In genomic region chr14:51008781-51009180, GRCm38 (mm10) we compare ENCODE assay signal across 13 mouse cellular contexts. TPM values are rescaled to one million over a fixed set of nuclear protein-coding genes. Genes with fewer than 3 reads are reported as not detected.
DNase-seq lines count a peak whose midpoint lies in the region; ATAC-seq and TF ChIP-seq lines count a peak whose summit lies in the region.
"Had no signal": no experiment of that assay in that cellular context is flagged by ENCODE, and none has a peak within 500 bp of the region (broad histone marks: within the 10 kb centered on the region; RNA-seq: fewer than 3 reads in every experiment).

No protein-coding gene starts in this region.

- no peaks in the 10 kb centered on the region for H3K36me3 ChIP-seq in embryonic facial prominence, embryonic 13.5 days
- H3K36me3 ChIP-seq in embryonic facial prominence, embryonic 10.5 days (replicated peaks) = no peaks in the 10 kb centered on the region
- no peaks in the 10 kb centered on the region for H3K36me3 ChIP-seq in kidney, embryonic 15.5 days
- H3K36me3 ChIP-seq in spleen, adult 2 months (ENCODE audit: control insufficient read depth, insufficient read depth, low read length) = no peaks in the 10 kb centered on the region

- WGBS in embryonic facial prominence, embryonic 13.5 days = 63% methylated on average over 4 of the region's 4 CpGs
- WGBS in embryonic facial prominence, embryonic 10.5 days = 82% methylated on average over 4 of the region's 4 CpGs
- 82% methylated on average over 4 of the region's 4 CpGs for WGBS in kidney, embryonic 15.5 days
- WGBS in spleen, adult 2 months = 76% methylated on average over 4 of the region's 4 CpGs

- no peaks in the 10 kb centered on the region for H3K9me3 ChIP-seq in embryonic facial prominence, embryonic 13.5 days
- no peaks in the 10 kb centered on the region for H3K9me3 ChIP-seq in embryonic facial prominence, embryonic 10.5 days
- H3K9me3 ChIP-seq in kidney, embryonic 15.5 days (replicated peaks) = no peaks in the 10 kb centered on the region

- H3K4me3 ChIP-seq in embryonic facial prominence, embryonic 13.5 days = no peak overlapping the region
- no peak overlapping the region for H3K4me3 ChIP-seq in embryonic facial prominence, embryonic 10.5 days
- H3K4me3 ChIP-seq in kidney, embryonic 15.5 days (replicated peaks) = no peak overlapping the region
- no peak overlapping the region for H3K4me3 ChIP-seq in spleen, adult 2 months (ENCODE audit: extremely low read depth, insufficient read depth, insufficient read length)

- ATAC-seq in embryonic facial prominence, embryonic 13.5 days (ENCODE audit: insufficient number of reproducible peaks, insufficient read depth, low FRiP score, low TSS enrichment, low read depth) = no peak
- no peak for ATAC-seq in kidney, embryonic 15.5 days (replicated peaks; ENCODE audit: low FRiP score)
- ATAC-seq: forebrain, embryonic 14.5 days; midbrain, embryonic 16.5 days had no signal

- H3K4me2 ChIP-seq in embryonic facial prominence, embryonic 13.5 days = no peak overlapping the region
- no peak overlapping the region for H3K4me2 ChIP-seq in kidney, embryonic 15.5 days

- peak overlapping the region; percentile 84 for H3K27ac ChIP-seq in embryonic facial prominence, embryonic 13.5 days
- H3K27ac ChIP-seq in embryonic facial prominence, embryonic 10.5 days (replicated peaks) = no peak overlapping the region
- 0 out of 2 replicates have a peak overlapping the region, but pooled peaks have one; percentile 56 for H3K27ac ChIP-seq in kidney, embryonic 15.5 days
- peak overlapping the region; percentile 10; the same call in 1 of the 2 replicates for H3K27ac ChIP-seq in spleen, adult 2 months (ENCODE audit: insufficient read depth, low read length)
- H3K27ac ChIP-seq: macrophage had no signal

- H3K27me3 ChIP-seq in embryonic facial prominence, embryonic 13.5 days = no peaks in the 10 kb centered on the region
- no peaks in the 10 kb centered on the region for H3K27me3 ChIP-seq in embryonic facial prominence, embryonic 10.5 days (replicated peaks; ENCODE audit: low read depth, poor library complexity, severe bottlenecking)
- no peaks in the 10 kb centered on the region for H3K27me3 ChIP-seq in kidney, embryonic 15.5 days
- H3K27me3 ChIP-seq in spleen, adult 2 months (ENCODE audit: control insufficient read depth, insufficient read depth, low read length) = no peaks in the 10 kb centered on the region

- no peak for TF ChIP-seq POLR2A in spleen, adult 2 months (IDR thresholded peaks at IDR 0.05; ENCODE audit: low read depth, low read length)

- TF ChIP-seq CTCF in spleen, adult 2 months (IDR thresholded peaks at IDR 0.05; ENCODE audit: extremely low read depth, insufficient read depth, insufficient read length, insufficient replicate concordance) = no peak

- DNase-seq in embryonic facial prominence, embryonic 10.5 days (ENCODE audit: low spot score) = no peak
- no peak for DNase-seq in kidney, postnatal 10 days
- DNase-seq in spleen, adult 2 months (ENCODE audit: low read depth in 1 of 2, low spot score in 2 of 2) = no peak
- DNase-seq in spleen, postnatal 4 days (ENCODE audit: low spot score in 2 of 2) = no peak
- no peak for DNase-seq in urinary bladder, adult 18-20 months (ENCODE audit: low spot score in 2 of 2)
- DNase-seq in thymus, postnatal 14 days = no peak
- DNase-seq: cerebellum, adult 18-20 months had no signal

- no peak overlapping the region for H3K9ac ChIP-seq in embryonic facial prominence, embryonic 13.5 days
- H3K9ac ChIP-seq in kidney, embryonic 15.5 days = no peak overlapping the region

- peaks cover 17% of the 10 kb centered on the region; the same call in 1 of the 2 replicates for H3K4me1 ChIP-seq in embryonic facial prominence, embryonic 13.5 days
- 0 out of 2 replicates have a peak, but pooled peaks cover 8% of the 10 kb centered on the region for H3K4me1 ChIP-seq in embryonic facial prominence, embryonic 10.5 days
- H3K4me1 ChIP-seq in kidney, embryonic 15.5 days = no peaks in the 10 kb centered on the region
- H3K4me1 ChIP-seq in spleen, adult 2 months (ENCODE audit: control insufficient read depth, insufficient read depth, insufficient read length) = no peaks in the 10 kb centered on the region

RNA-seq across cellular contexts. Expression of gene Rnase10, which starts 1.2 kb away (rescaled TPM):
- polyA plus RNA-seq in embryonic facial prominence, embryonic 13.5 days (2015; fragmentation: Nextera tagmentation; extraction: Ambion mirVana) = 0.18 and 0.29 TPM in 2 replicates
- polyA plus RNA-seq in embryonic facial prominence, embryonic 10.5 days (2016; fragmentation: Nextera tagmentation; extraction: Ambion mirVana) = not detected in 2 replicates
- polyA plus RNA-seq in kidney, embryonic 15.5 days (2015; fragmentation: Nextera tagmentation; extraction: Ambion mirVana) = not detected in 2 replicates
- polyA plus RNA-seq in spleen, adult 2 months (2012; rRNA removed) = not detected in 2 replicates
- polyA plus RNA-seq: forebrain, embryonic 14.5 days; macrophage; midbrain, embryonic 16.5 days had no signal

RNA-seq across cellular contexts. Expression of gene Rnase9, which starts 32.9 kb away (rescaled TPM):
- not detected in 2 replicates for polyA plus RNA-seq in embryonic facial prominence, embryonic 13.5 days (2015; fragmentation: Nextera tagmentation; extraction: Ambion mirVana)
- polyA plus RNA-seq in embryonic facial prominence, embryonic 10.5 days (2016; fragmentation: Nextera tagmentation; extraction: Ambion mirVana) = not detected in 2 replicates
- polyA plus RNA-seq in kidney, embryonic 15.5 days (2015; fragmentation: Nextera tagmentation; extraction: Ambion mirVana) = 0.17 TPM in 1 of 2 replicates, not detected in the other
- polyA plus RNA-seq in spleen, adult 2 months (2012; rRNA removed) = not detected in 2 replicates
- polyA plus RNA-seq: forebrain, embryonic 14.5 days; macrophage; midbrain, embryonic 16.5 days; testis, adult 2 months had no signal

RNA-seq across cellular contexts. Expression of gene Rnase11, which starts 41.2 kb away (rescaled TPM):
- polyA plus RNA-seq in embryonic facial prominence, embryonic 13.5 days (2015; fragmentation: Nextera tagmentation; extraction: Ambion mirVana) = not detected in 2 replicates
- not detected in 2 replicates for polyA plus RNA-seq in embryonic facial prominence, embryonic 10.5 days (2016; fragmentation: Nextera tagmentation; extraction: Ambion mirVana)
- 0.38 TPM in 1 of 2 replicates, not detected in the other for polyA plus RNA-seq in kidney, embryonic 15.5 days (2015; fragmentation: Nextera tagmentation; extraction: Ambion mirVana)
- polyA plus RNA-seq in spleen, adult 2 months (2012; rRNA removed) = not detected in 2 replicates
- polyA plus RNA-seq: forebrain, embryonic 14.5 days; macrophage; midbrain, embryonic 16.5 days had no signal

RNA-seq across cellular contexts. Expression of gene Rnase12, which starts 48.7 kb away (rescaled TPM):
- not detected in 2 replicates for polyA plus RNA-seq in embryonic facial prominence, embryonic 13.5 days (2015; fragmentation: Nextera tagmentation; extraction: Ambion mirVana)
- not detected in 2 replicates for polyA plus RNA-seq in embryonic facial prominence, embryonic 10.5 days (2016; fragmentation: Nextera tagmentation; extraction: Ambion mirVana)
- 10.2 and 11.1 TPM in 2 replicates for polyA plus RNA-seq in kidney, embryonic 15.5 days (2015; fragmentation: Nextera tagmentation; extraction: Ambion mirVana)
- polyA plus RNA-seq in spleen, adult 2 months (2012; rRNA removed) = 0.68 and 1.1 TPM in 2 replicates
- polyA plus RNA-seq: forebrain, embryonic 14.5 days; macrophage; midbrain, embryonic 16.5 days; testis, adult 2 months had no signal

RNA-seq across cellular contexts. Expression of gene Pnp2, which starts 53.0 kb away (rescaled TPM):
- polyA plus RNA-seq in embryonic facial prominence, embryonic 13.5 days (2015; fragmentation: Nextera tagmentation; extraction: Ambion mirVana) = 0.39 and 0.65 TPM in 2 replicates
- polyA plus RNA-seq in embryonic facial prominence, embryonic 10.5 days (2016; fragmentation: Nextera tagmentation; extraction: Ambion mirVana) = 0.39 and 0.84 TPM in 2 replicates
- polyA plus RNA-seq in kidney, embryonic 15.5 days (2015; fragmentation: Nextera tagmentation; extraction: Ambion mirVana) = 0.62 and 1.0 TPM in 2 replicates
- 2.7 and 3.1 TPM in 2 replicates for polyA plus RNA-seq in spleen, adult 2 months (2012; rRNA removed)
